Mouse (Mus musculus): Measurements from ENCODE around the gene Nckap5l. TPM values are rescaled to one million over a fixed set of nuclear protein-coding genes. Genes with fewer than 3 reads are reported as not detected.

Gene Nckap5l
- total RNA-seq, 2 experiments from 2014 or later: 0.73 to 4.0 TPM

Other genes with a start within 250 kb of the Nckap5l start
- gene Kcnh3, start 232.9 kb downstream of the Nckap5l start, total RNA-seq (2015): not detected in 2 replicates
- gene Kcnh3, start 232.9 kb downstream of the Nckap5l start, total RNA-seq (2017): not detected in 2 replicates
- gene Mcrs1, start 205.8 kb downstream of the Nckap5l start, total RNA-seq (2015): 30.6 and 38.3 TPM in 2 replicates
- gene Mcrs1, start 205.8 kb downstream of the Nckap5l start, total RNA-seq (2017): 29.4 and 30.4 TPM in 2 replicates
- 0.27 and 0.89 TPM in 2 replicates for gene Prpf40b, start 162.7 kb downstream of the Nckap5l start, total RNA-seq (2015)
- gene Prpf40b, start 162.7 kb downstream of the Nckap5l start, total RNA-seq (2017): 0.12 and 1.1 TPM in 2 replicates
- gene Fam186b, start 161.9 kb downstream of the Nckap5l start, total RNA-seq (2015): not detected in 2 replicates
- gene Fam186b, start 161.9 kb downstream of the Nckap5l start, total RNA-seq (2017): not detected in 2 replicates
- 7.9 and 10.1 TPM in 2 replicates for gene Fmnl3, start 87.3 kb downstream of the Nckap5l start, total RNA-seq (2015)
- 11.4 and 16.3 TPM in 2 replicates for gene Fmnl3, start 87.3 kb downstream of the Nckap5l start, total RNA-seq (2017)
- 410 and 456 TPM in 2 replicates for gene Tmbim6, start 64.9 kb downstream of the Nckap5l start, total RNA-seq (2015)
- gene Tmbim6, start 64.9 kb downstream of the Nckap5l start, total RNA-seq (2017): 187 and 196 TPM in 2 replicates
- 8.2 and 9.8 TPM in 2 replicates for gene Bcdin3d, start 17.0 kb upstream of the Nckap5l start, total RNA-seq (2015)
- gene Bcdin3d, start 17.0 kb upstream of the Nckap5l start, total RNA-seq (2017): 3.6 and 4.6 TPM in 2 replicates
- gene Faim2, start 70.4 kb upstream of the Nckap5l start, total RNA-seq (2015): 0.04 TPM in 1 of 2 replicates, not detected in the other
- 0.49 TPM in 1 of 2 replicates, not detected in the other for gene Faim2, start 70.4 kb upstream of the Nckap5l start, total RNA-seq (2017)
- gene Aqp2, start 121.3 kb upstream of the Nckap5l start, total RNA-seq (2015): not detected in 2 replicates
- gene Aqp2, start 121.3 kb upstream of the Nckap5l start, total RNA-seq (2017): not detected in 2 replicates
- not detected in 2 replicates for gene Aqp5, start 133.0 kb upstream of the Nckap5l start, total RNA-seq (2015)
- not detected in 2 replicates for gene Aqp5, start 133.0 kb upstream of the Nckap5l start, total RNA-seq (2017)
- not detected in 2 replicates for gene Aqp6, start 143.7 kb upstream of the Nckap5l start, total RNA-seq (2015)
- gene Aqp6, start 143.7 kb upstream of the Nckap5l start, total RNA-seq (2017): not detected in 2 replicates
- gene Racgap1, start 193.9 kb upstream of the Nckap5l start, total RNA-seq (2015): 136 and 140 TPM in 2 replicates
- 184 and 201 TPM in 2 replicates for gene Racgap1, start 193.9 kb upstream of the Nckap5l start, total RNA-seq (2017)
- 0.05 TPM in 1 of 2 replicates, not detected in the other for gene Asic1, start 212.6 kb upstream of the Nckap5l start, total RNA-seq (2015)
- gene Asic1, start 212.6 kb upstream of the Nckap5l start, total RNA-seq (2017): 0.11 TPM in 1 of 2 replicates, not detected in the other
- 12.0 and 12.4 TPM in 2 replicates for gene Smarcd1, start 244.4 kb upstream of the Nckap5l start, total RNA-seq (2015)
- 9.3 and 16.1 TPM in 2 replicates for gene Smarcd1, start 244.4 kb upstream of the Nckap5l start, total RNA-seq (2017)
- not detected in 2 replicates for gene Gm17349, start 247.7 kb upstream of the Nckap5l start, total RNA-seq (2015)
- not detected in 2 replicates for gene Gm17349, start 247.7 kb upstream of the Nckap5l start, total RNA-seq (2017)